Mouse (Mus musculus): ENCODE results near the gene Vmn1r175. TPM values are rescaled to one million over a fixed set of nuclear protein-coding genes. Genes with fewer than 3 reads are reported as not detected.
"Not testable (repeated sequence)": the region's sequence is repeated elsewhere in the genome, so short reads cannot be mapped to it uniquely, and the experiment has no call there.

The Vmn1r175 gene
- polyA plus RNA-seq (2014; fragmentation: Nextera tagmentation; extraction: Ambion mirVana): not detected in 2 replicates

DNA sequence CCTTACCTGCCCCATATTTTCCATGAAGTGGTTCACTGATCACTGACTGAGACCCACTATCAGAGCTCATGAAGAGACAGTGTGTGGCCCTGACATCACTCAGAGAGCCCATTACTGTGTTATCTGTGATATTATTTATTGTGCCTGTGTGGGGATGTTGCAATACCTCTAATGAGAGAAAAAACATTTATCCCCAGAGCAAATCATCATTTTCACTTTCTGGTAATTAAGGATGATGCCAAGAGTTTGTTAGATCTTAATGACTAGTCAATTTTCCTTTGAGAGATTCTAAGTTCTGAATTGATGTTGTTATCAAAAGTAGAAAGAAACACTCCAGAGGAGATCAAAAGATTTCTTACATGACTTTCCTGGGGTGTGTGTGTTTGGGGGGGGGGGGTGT lies at the start of gene Vmn1r175:
TSS of gene Vmn1r175 (minus strand) at position 101 of the 400 bp plus-strand sequence.
- H3K27me3 ChIP-seq (ENCODE audit: control insufficient read depth, insufficient read depth, low read length); H3K4me3 ChIP-seq (ENCODE audit: low read depth, low read length); H3K27ac ChIP-seq (ENCODE audit: low read depth, low read length); H3K36me3 ChIP-seq (ENCODE audit: control insufficient read depth, insufficient read depth, low read length); ATAC-seq (ENCODE audit: low FRiP score); H3K4me1 ChIP-seq (replicated peaks; ENCODE audit: control insufficient read depth, insufficient read depth, low read length); H3K9ac ChIP-seq (ENCODE audit: low read depth, low read length); DNase-seq (ENCODE audit: low spot score); H3K9me3 ChIP-seq (ENCODE audit: control insufficient read depth, low read length); H3K4me2 ChIP-seq (replicated peaks; ENCODE audit: low read depth, low read length): not testable (repeated sequence)

DNA sequence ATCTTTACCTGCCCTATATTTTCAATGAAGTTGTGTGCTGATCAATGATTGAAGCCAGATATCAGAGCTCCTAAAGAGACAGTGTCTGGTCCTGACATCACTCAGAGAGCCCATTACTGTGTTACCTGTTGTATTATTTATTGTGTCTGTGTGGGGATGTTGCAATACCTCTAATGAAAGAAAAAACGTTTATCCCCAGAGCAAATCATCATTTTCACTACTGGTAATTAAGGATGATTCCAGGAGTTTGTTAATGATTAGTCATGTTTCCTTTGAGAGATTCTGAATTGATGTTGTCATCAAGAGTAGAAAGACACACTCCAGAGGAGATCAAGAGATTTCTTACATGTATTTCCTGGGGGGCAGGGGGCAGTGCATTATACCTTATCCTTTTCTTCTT lies 26.8 kb upstream of the Vmn1r175 start, which contains the start of gene Vmn1r176:
TSS of gene Vmn1r176 (minus strand) at position 101 of the 400 bp plus-strand sequence.
- not testable (repeated sequence) for H3K36me3 ChIP-seq (ENCODE audit: control insufficient read depth, insufficient read depth, low read length); ATAC-seq (ENCODE audit: low FRiP score); H3K4me3 ChIP-seq (ENCODE audit: low read depth, low read length); H3K4me2 ChIP-seq (replicated peaks; ENCODE audit: low read depth, low read length); H3K27me3 ChIP-seq (ENCODE audit: control insufficient read depth, insufficient read depth, low read length); H3K9ac ChIP-seq (ENCODE audit: low read depth, low read length); H3K27ac ChIP-seq (ENCODE audit: low read depth, low read length); DNase-seq (ENCODE audit: low spot score); H3K9me3 ChIP-seq (ENCODE audit: control insufficient read depth, low read length); H3K4me1 ChIP-seq (replicated peaks; ENCODE audit: control insufficient read depth, insufficient read depth, low read length)
- no CpG with 5 or more reads among the region's 1 CpGs for WGBS

GRCm38 (mm10) chr7:23784526-23784925 lies 25.9 kb downstream of the Vmn1r175 start:
- Histone ChIP-seq H3K27ac (ENCODE audit: low read depth, low read length) (no peak overlapping the region), H3K4me3 (ENCODE audit: low read depth, low read length) (no peak overlapping the region), H3K27me3 (ENCODE audit: control insufficient read depth, insufficient read depth, low read length) (no peaks in the 10 kb centered on the region), H3K9ac (ENCODE audit: low read depth, low read length) (no peak overlapping the region), H3K4me2 (replicated peaks; ENCODE audit: low read depth, low read length) (no peak overlapping the region), H3K4me1 (replicated peaks; ENCODE audit: control insufficient read depth, insufficient read depth, low read length) (no peaks in the 10 kb centered on the region), H3K36me3 (ENCODE audit: control insufficient read depth, insufficient read depth, low read length) (no peaks in the 10 kb centered on the region), H3K9me3 (ENCODE audit: control insufficient read depth, low read length) (peaks cover 4% of the 10 kb centered on the region)
- no peak for ATAC-seq (ENCODE audit: low FRiP score)
- WGBS: 82% methylated on average over 6 of the region's 6 CpGs
- DNase-seq (ENCODE audit: low spot score): no peak

Other genes starting within 250 kb of the Vmn1r175 start
- not detected in 2 replicates for gene Vmn1r169, start 235.1 kb downstream of the Vmn1r175 start, polyA plus RNA-seq (2014; fragmentation: Nextera tagmentation; extraction: Ambion mirVana)
- gene Vmn1r170, start 204.5 kb downstream of the Vmn1r175 start, polyA plus RNA-seq (2014; fragmentation: Nextera tagmentation; extraction: Ambion mirVana): not detected in 2 replicates
- not detected in 2 replicates for gene Vmn1r171, start 179.9 kb downstream of the Vmn1r175 start, polyA plus RNA-seq (2014; fragmentation: Nextera tagmentation; extraction: Ambion mirVana)
- gene Vmn1r172, start 152.3 kb downstream of the Vmn1r175 start, polyA plus RNA-seq (2014; fragmentation: Nextera tagmentation; extraction: Ambion mirVana): not detected in 2 replicates
- not detected in 2 replicates for gene Vmn1r173, start 109.9 kb downstream of the Vmn1r175 start, polyA plus RNA-seq (2014; fragmentation: Nextera tagmentation; extraction: Ambion mirVana)
- gene Vmn1r174, start 58.4 kb downstream of the Vmn1r175 start, polyA plus RNA-seq (2014; fragmentation: Nextera tagmentation; extraction: Ambion mirVana): not detected in 2 replicates
- gene Vmn1r176, start 26.7 kb upstream of the Vmn1r175 start, polyA plus RNA-seq (2014; fragmentation: Nextera tagmentation; extraction: Ambion mirVana): not detected in 2 replicates
- gene Vmn1r177, start 55.8 kb upstream of the Vmn1r175 start, polyA plus RNA-seq (2014; fragmentation: Nextera tagmentation; extraction: Ambion mirVana): not detected in 2 replicates
- not detected in 2 replicates for gene Vmn1r178, start 81.4 kb upstream of the Vmn1r175 start, polyA plus RNA-seq (2014; fragmentation: Nextera tagmentation; extraction: Ambion mirVana)
- gene Vmn1r179, start 116.3 kb upstream of the Vmn1r175 start, polyA plus RNA-seq (2014; fragmentation: Nextera tagmentation; extraction: Ambion mirVana): not detected in 2 replicates
- gene Vmn1r180, start 140.0 kb upstream of the Vmn1r175 start, polyA plus RNA-seq (2014; fragmentation: Nextera tagmentation; extraction: Ambion mirVana): not detected in 2 replicates
- gene Vmn1r181, start 164.0 kb upstream of the Vmn1r175 start, polyA plus RNA-seq (2014; fragmentation: Nextera tagmentation; extraction: Ambion mirVana): not detected in 2 replicates
- gene V1rd19, start 191.0 kb upstream of the Vmn1r175 start, polyA plus RNA-seq (2014; fragmentation: Nextera tagmentation; extraction: Ambion mirVana): not detected in 2 replicates
- gene Vmn1r183, start 242.6 kb upstream of the Vmn1r175 start, polyA plus RNA-seq (2014; fragmentation: Nextera tagmentation; extraction: Ambion mirVana): not detected in 2 replicates

Measured in hindbrain, embryonic 11.5 days (tissue).